Mouse (Mus musculus): ENCODE measurements around the gene Gm47996.
"Not testable (repeated sequence)": the region's sequence is repeated elsewhere in the genome, so short reads cannot be mapped to it uniquely, and the experiment has no call there.

The Gm47996 gene

DNA sequence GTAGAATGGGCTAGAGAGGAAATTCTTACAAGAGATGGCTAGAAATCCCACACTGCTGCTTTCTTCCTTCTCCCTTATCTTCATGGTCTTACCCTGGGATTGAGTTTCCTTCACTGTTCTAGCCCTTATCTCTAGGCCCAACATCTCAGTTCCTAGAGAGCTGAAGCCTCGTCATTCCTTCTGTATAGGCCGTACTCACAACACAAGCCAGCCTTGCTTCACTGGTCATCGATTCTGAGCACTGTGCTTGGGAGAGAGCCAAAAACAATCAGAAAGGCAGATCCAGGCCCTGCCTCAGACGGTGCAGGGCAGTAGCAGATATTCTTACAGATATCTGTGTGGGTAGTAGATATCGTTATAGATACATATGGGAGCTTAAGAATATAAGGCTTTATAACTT is 1.4 kb upstream of the Gm47996 start:
- not testable (repeated sequence) for DNase-seq (ENCODE audit: low read depth)

DNA sequence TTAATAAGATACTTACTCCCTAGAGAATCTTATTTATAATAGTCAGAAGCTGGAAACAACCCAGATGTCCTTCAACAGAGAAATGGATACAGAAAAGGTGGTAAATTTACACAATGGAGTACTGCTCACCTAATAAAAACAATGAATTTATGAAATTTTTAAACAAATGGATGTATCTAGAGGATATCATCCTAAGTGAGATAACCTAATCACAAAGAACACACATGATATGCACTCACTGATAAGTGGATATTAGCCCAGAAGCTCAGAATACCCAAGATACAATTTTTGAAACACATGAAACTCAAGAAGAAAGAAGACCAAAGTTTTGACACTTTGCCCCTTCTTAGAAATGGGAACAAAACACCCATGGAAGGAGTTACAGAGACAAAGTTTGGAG is 987 bp upstream of the Gm47996 start:
- not testable (repeated sequence) for DNase-seq (ENCODE audit: low read depth)

DNA sequence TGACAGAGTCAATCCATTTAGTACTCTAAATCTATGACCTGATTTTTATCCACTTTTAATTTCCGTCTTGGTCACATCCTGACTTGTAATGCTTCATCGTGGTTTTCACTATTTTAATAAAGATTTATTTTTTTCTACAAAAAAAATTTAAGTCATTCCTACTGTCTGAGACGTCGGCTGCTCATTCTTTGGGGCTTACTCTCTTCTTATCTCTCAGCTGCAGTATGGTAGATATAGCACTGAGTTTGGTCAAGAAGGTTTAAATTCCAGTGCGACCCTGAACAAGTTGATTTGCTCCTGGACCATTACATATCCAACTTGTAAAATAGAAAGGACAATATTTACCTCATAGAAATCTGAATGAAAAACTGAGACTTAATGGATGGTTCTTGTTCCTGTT is 1.7 kb downstream of the Gm47996 start:
- not testable (repeated sequence) for DNase-seq (ENCODE audit: low read depth)

DNA sequence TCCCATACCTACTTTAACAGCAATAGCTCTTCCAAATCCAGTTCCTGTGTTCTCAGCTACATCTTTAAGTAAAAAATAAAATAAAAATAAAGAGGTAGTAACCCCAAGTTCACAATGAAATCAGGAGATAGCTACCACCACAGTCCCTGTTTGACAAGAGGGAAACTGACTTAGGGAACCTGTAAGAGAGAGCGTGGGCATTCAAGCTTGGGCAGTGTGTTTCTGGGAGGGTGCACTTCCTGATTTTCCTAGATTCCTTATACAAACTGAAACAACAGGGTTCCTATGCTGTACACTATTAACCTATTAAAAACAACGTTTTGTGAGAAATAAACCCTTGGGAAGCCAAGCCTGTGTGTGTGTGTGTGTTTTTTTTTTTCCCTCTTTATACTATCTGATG is 4.9 kb downstream of the Gm47996 start:
- DNase-seq (ENCODE audit: low read depth) = no peak

DNA sequence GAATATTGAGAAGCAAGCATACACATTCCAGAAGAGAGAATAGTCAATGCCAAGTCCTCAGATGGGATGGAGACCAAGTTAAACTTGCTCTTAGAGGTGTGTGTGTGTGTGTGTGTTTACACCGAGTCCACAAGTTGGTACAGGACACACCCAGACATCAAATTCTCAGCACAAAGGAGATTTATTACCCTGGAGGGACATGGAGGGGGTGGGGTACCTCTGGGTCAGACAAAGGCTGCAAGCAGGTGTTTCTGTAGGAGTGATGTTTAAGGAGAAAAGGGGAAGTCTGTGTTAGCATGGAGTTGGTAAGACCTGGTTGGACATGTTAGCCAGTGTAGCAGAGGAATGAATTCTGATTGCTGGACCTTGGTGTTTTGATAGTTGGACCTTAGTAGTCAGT is 6.1 kb downstream of the Gm47996 start:
- DNase-seq (ENCODE audit: low read depth) = no peak

DNA sequence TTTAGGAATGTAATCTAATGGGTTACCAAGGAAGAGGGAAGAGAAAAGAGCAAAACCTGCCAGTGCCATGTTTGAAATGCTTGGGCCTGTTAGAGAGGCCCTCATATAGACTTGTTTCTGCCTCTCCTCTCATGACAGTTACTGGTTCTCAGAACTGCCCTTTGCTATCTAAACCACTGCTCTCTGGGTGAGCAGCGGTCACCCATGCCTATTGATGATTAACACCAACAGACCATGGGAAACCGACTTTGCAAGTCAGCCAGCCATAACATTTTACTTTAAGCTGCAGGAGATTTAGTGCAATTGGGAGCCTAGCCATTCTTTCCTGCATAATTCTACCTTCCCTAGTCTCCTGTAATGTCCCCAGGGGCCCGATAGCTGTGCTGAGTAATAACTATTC is 6.5 kb downstream of the Gm47996 start:
- no peak for DNase-seq (ENCODE audit: low read depth)

DNA sequence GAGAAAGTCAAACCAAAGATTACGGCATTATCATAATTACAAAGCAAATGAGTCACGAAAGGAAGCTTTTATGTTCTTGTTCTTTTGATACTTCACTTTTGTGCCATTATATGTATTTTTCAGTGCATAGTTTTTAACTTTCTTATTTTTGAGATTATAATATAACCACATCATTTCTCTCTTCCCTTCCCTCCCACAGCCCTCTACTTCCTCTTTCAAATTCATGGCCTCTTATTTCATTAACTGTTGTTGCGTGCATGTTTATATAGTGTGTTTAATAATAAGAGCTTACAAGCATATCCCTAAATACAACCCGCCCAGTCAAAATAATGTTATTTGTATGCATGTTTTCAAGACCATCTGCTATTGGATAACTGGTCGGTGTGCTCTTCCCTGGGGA is 9.1 kb downstream of the Gm47996 start:
- no peak for DNase-seq (ENCODE audit: low read depth)

DNA sequence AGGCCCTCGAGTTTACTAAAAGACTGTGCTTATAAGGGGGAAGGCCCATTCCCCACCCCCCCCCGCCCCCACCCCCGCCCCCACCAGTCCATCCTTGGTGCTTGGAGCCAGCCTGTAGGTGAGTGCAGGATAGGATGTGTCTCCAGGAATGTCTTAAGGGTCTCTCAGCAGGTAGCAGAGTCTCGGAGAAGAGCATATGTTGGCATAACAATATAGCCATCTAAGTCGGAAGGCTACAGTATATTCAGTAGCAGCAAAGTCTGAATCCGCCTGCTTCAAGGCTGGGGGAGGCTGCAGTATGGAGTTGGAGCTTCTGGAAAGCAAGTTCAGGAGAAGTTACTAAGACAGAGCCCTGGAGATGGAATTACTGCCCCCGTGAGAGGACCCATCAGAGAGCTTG is 10.2 kb downstream of the Gm47996 start:
- DNase-seq (ENCODE audit: low read depth) = no peak

DNA sequence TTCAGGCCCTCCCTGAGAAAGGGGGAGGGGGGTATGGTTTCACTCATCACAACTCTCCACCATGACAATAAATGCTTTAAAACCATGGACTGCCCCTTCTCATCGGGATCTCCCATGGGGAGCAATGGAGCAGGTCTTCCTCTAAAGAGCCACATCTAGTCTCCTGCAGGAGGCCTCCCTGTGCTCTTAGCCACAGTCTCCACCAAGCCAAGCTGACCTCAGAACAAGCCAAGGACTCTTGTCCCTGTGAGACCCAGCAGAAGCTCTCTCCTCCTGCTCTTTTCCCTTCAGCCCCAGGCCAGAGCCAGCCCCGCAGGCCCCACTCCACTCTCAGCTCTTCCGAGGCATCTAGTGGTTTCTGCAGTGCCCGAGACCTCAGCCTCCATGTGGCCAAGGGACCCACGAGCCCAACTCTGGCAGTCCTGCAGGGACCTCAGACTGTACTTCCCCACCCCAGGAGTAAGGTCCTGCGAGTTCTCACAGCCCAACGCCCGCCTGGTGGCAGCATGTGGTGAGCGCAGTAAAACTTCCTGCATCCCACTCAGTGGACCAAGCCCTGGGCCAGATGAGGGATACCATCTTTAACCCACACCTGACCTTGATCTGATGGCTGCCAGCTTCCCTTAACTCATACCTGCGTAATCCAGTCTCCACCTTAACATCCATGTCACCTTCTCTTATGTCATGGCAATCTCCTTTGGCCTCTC is 12.8 kb downstream of the Gm47996 start:
- no peak for DNase-seq (ENCODE audit: low read depth)

DNA sequence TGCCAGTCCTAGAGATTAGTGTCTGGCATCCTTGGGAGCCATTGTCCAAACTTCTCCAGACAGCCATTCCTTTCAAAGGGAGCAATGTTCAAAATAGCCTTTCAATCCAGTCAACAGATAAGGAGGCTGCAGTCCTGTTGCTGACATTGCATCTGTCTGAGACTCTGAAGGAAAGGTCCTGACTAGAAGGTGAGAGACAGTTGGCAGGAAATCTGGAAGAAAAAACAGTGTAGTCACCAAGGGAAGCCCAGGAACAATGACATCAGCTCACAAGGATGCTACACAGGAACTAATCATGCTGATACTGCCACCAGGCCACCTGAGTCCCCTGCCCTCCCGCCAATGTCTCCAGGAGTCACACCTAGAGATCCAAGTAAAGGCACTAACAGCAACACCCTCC is 13.4 kb downstream of the Gm47996 start:
- no peak for DNase-seq (ENCODE audit: low read depth)

DNA sequence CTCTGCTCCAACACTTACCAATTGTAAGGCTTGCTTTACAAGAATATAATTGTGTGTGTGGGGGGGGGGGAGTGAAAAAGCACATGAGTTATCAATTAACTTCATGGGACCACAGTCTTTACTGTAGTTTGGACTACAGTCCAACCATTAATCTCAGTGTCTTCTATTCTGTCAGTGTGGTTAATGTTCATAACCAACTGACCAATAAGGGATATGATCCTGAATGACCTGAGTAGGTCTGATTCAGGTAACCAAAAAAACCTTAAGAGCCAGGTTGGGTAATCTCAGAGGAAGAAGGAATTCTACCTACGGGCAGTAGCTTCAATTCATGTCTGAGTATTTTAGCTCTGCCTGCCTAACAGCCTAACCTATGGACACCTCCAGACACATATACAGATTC is 14.6 kb downstream of the Gm47996 start:
- no peak for DNase-seq (ENCODE audit: low read depth)

DNA sequence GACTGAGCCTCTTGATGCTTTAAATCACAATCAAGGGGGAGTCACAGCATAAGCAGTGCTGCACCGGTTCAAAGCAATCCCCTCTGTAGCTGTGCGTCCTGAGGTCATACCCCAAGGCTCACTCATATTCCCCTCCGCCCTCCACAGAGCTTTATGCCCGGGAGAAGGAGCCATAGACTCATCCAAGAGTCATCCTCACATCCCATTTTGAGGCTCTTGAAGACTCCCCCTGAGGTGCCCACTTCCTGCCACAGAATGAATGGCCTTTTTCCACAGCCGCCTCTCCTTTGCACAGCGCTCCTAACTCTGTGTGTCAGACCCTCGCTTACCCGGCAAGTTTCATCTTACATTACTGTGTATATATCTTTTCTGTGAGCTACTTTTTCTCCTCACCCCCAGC is 17.6 kb downstream of the Gm47996 start:
- no peak for DNase-seq (ENCODE audit: low read depth)

DNA sequence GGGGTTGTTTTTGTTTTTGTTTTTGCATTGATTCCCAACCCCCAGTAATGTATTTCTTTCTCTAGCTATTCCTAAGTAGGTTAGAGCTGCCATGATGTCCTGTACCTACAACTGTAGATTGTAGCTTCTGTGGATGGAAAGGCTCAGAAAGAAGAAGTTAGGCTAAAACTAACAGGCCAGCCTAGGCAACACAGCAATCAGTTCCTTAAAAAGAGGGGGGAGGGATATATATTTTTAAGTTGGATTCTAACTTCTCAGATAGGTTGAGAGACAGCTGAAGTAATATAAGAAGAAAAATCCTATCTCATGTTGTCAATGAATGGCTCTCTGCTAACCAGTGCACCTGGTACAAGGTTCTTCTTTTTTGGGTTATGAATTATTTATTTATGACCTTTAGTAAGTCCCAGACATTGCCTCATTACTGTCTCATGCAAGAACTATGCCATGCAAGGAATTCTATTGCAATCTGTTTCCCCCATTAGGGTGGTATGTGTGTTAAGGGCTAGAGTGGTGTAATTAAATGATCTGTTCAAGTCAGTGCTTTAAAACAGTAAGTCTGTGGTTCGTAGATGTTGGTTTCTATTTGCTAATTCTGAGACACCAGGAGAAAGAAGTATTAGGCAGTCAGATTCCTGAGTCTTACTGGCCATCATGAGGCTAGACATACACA is 18.5 kb downstream of the Gm47996 start:
- no peak for DNase-seq (ENCODE audit: low read depth)

DNA sequence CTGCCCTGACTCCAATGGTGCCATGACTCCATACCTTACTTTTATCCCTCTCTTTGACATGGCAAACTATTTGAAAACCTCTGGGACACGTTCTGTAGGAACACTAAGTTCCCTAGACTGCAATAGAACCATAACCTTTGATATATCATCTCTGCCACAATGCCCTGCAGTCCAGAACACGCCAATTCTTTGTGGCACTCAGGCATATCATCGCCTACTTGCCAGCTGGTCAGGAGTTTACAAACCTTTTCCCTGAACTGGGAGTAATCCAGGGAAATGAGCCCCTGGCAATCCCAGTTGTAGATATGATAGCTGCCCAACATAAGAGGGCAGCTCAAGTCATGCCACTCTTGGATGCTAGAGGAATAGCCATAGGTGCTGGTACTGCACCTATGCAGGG is 22.4 kb downstream of the Gm47996 start:
- no peak for DNase-seq (ENCODE audit: low read depth)

DNA sequence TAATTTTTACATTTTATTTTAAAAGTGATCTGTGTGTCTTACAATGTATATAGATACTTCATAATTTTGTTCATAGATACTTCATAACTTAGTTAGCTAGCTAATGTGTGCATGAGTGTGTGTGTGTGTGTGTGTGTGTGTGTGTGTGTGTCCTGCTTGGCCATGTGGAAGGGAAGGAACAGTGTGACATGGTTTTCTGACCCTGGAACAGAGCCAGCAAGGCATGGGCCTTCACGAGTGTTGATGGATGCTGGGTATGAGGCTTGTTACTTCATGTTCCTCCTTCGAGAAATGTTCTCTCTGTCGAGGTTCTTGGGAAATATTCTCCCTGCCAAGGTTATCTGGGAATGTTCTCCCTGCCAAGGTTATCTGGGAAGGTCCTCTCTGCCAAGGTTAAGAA is 23.8 kb downstream of the Gm47996 start:
- no peak for DNase-seq (ENCODE audit: low read depth)

DNA sequence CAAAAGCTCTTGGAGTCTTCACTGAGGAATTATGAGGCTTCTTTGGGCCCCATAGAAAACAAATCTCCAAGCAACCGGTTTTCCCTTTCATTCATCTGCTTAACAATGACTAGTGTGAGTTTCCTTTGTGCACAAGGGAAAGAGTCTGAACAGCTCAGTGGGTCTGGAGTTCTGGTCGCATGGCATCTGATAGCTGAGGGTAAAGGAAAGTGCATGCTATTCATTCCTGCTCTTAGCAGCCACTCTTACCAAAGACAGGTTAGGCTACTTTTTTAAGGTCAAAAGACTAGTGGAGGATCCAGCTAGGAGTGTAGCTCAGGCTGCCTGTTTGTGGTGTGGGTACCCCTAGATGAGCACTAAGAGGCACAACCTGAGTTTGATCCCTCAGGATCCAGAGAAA is 25.6 kb downstream of the Gm47996 start:
- DNase-seq (ENCODE audit: low read depth) = no peak

DNA sequence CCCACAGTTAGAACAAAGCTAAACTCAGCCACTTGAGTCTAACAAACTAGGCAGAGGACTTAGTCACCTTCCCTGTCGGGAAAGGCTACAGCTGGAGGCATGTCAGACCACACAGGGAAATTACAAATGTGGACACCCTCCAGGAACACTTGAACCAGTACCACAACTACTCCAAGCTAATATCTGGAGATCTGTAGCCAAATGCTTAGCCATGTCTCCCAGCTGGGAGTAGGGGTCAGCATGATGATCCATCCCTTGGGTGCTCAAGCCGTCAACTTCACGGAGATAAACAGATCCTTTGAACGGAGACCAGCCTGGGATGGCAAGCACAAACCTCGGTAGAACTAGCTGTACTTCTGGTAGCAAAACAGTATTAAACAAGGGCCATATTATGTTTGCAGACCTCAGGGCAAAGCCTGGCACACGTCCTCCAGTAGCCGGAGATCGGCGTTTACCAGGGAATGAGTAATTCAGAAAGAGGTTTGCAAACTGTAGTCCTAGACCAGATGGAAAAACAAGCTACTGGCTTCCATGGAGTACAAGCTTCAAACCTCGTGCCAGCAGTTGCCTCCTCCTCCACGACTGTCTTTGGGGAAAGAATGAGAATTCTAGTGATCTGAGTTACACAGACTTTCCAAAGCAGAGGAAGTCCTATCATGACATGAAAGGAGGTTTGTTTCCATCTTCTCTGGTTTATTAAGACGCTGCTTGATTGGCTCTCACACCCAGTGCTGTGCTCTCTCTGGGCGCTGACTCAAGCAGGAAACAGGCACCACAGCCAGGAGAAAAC is 26.4 kb downstream of the Gm47996 start:
- peak; percentile 16 for DNase-seq (ENCODE audit: low read depth)

DNA sequence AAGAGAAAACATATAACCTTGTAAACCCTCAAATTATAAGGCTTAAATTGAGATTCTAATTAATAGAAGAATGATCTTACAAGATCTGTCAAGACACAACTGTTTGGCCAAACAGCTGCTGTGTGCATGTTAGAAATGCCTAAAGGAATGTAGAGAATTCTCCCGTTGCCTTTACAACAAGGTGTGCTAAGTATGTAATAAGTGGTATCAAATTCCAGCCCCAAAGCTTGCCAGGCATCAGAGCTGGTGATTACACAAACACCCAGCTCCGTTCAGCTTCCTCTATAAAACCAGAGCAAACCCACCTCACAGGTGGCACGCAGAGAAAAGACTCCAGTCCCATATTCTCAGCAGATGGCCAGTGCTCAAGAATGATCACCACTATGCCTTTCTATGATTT is 27.8 kb downstream of the Gm47996 start:
- DNase-seq (ENCODE audit: low read depth) = no peak

DNA sequence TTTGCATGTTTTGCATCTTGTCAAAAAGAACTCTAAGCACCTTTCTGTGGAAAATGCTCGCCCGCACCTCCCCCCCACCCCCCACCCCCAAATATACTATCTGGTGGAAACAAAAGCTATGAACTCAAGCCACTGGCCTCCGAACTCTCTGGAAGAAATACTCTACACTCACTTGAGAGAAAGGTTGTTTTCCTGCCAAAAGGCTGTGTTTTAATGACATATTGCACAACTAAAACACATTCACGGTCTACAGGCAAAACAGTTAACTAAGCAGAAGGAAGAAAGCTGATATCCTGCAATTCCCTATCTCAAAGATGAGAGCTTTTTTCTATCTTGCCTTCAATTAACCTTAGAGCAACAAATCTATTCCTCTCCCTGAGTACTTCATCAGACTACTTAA is 33.4 kb downstream of the Gm47996 start:
- no peak for DNase-seq (ENCODE audit: low read depth)

DNA sequence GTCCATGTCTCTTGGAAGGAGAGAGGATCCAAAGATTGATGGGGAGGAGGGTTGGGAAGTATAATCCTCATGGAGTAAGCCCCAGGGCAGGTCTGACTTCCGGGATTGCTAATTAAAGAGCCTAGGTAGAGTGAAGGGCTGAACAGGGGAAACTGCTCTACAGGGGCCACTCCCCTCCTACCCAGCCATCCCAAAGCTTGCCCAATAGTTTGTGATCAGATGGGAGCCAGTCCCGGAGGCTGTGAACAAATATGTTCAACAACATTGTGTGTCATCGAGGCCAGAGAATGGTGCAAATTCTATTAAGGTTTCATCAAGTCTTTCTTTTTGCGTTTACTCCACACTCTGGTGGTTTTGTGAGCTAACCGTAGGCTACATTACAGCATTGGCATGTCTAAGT is 34.1 kb downstream of the Gm47996 start:
- no peak for DNase-seq (ENCODE audit: low read depth)

DNA sequence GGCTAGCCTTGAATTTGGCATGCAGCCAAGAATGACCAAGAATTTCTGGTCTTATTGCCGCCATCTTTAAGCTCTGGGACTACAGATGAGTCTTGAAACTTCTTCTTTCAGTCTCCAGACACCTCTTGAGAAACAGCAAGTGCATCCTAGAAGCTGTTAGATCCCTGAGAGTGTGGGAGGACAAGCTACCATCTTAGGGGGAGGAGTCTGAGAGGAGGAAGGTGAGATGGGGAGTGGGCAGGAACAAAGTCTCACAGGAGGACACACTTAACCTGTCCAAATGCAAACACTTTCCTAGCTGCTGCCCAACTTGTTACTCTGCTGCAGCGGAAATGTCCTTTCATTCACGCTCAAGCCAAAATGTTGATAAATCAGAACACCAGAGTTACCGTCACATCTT is 34.8 kb downstream of the Gm47996 start:
- no peak for DNase-seq (ENCODE audit: low read depth)

DNA sequence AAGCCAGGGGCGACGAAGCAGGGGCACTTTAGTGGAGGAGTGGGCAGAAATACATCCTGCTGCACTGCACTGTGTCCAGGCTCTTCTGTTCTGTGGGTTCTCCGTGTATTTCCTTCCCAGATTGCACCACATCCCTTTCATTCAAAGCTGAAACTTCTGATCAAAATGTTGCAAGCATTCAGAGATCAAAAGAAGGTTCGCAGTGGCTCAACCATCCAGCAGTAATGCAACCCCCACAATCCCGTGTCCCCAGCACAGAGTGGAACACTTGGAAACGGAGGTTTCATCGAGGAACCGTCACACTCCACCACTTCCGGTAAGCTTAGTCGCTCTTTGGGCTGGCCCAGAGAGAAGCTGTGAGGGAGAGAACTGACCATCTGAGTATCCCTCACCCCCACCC is 35.2 kb downstream of the Gm47996 start:
- no peak for DNase-seq (ENCODE audit: low read depth)

DNA sequence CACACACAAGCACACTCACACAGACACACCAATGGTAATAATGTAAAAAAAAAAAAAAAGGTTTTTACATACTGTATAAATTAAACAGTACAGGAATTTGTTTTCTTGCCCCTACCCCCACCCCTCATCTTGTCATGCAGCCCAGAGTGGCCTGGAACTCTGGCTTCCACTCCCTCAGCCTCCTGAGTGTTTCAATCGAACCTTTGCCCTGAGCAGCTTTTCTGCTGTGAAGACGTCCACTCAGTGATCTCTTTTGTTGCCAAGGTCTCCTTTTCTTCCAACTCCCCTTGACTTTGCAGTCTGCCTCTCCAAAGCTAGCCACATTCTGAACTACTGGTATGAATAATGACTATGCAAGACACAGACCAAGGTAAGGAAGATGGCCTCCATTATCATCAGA is 35.9 kb downstream of the Gm47996 start:
- no peak for DNase-seq (ENCODE audit: low read depth)

Data from naive thymus-derived CD4-positive, alpha-beta T cell, adult 2 months (primary cell).